Mouse (Mus musculus) testis, adult 2 months (tissue): Measurements from ENCODE around the gene Klhdc8b. TPM values are rescaled to one million over a fixed set of nuclear protein-coding genes. Genes with fewer than 3 reads are reported as not detected.

Experiments
- H3K27ac ChIP-seq: fragments of 200-500 bp; 2 replicates; pipeline ENCODE4 v1.5.1; 2012; ENCODE audit warnings: low read depth, low read length; ENCODE audit not compliant: control insufficient read depth, insufficient read depth
- H3K27me3 ChIP-seq: fragments of 200-500 bp; 2 replicates; pipeline ENCODE4 v1.6.1; 2012; ENCODE audit warnings: mild to moderate bottlenecking, low read length, moderate library complexity; ENCODE audit not compliant: control insufficient read depth, insufficient read depth
- H3K36me3 ChIP-seq: fragments of 200-500 bp; 2 replicates; pipeline ENCODE4 v1.6.1; 2012; ENCODE audit warnings: mild to moderate bottlenecking, low read length; ENCODE audit not compliant: control insufficient read depth, insufficient read depth
- H3K4me1 ChIP-seq: fragments of 200-500 bp; 2 replicates; pipeline ENCODE4 v1.6.1; 2012; ENCODE audit warnings: low read length; ENCODE audit not compliant: control insufficient read depth, insufficient read depth
- H3K4me3 ChIP-seq: fragments of 200-500 bp; 2 replicates; pipeline ENCODE4 v1.5.1; 2012; ENCODE audit warnings: low read depth, mild to moderate bottlenecking, low read length, moderate library complexity, mixed read lengths; ENCODE audit not compliant: control insufficient read depth
- CTCF ChIP-seq: fragments of 200-500 bp; IDR thresholded peaks from 2 replicates; pipeline ENCODE4 v1.5.1; 2012; ENCODE audit warnings: low read depth, mild to moderate bottlenecking, inconsistent platforms, low read length, moderate library complexity; ENCODE audit not compliant: control insufficient read depth, insufficient read depth, insufficient replicate concordance
- POLR2A ChIP-seq: fragments of 200-500 bp; IDR thresholded peaks from 2 replicates; pipeline ENCODE4 v1.6.1; 2012; ENCODE audit warnings: low read depth, mild to moderate bottlenecking, inconsistent platforms, low read length, moderate library complexity; ENCODE audit not compliant: control insufficient read depth
- polyA plus RNA-seq: library from polyadenylated mRNA; depleted of rRNA; stranded (reverse); fragments of >200 nt; gene quantifications from 2 replicates; pipeline ENCODE4 v1.2.3, GENCODE M21; 2012; rRNA removed

Gene Klhdc8b
- polyA plus RNA-seq, 1 experiment: 18.7 TPM

- H3K27ac ChIP-seq: peak overlapping the region; percentile 89
- TF ChIP-seq CTCF: no peak
- TF ChIP-seq POLR2A: peak; percentile 23; the same call in 1 of the 2 replicates
- H3K4me1 ChIP-seq: peaks cover 4% of the 10 kb centered on the region
- H3K27me3 ChIP-seq: no peaks in the 10 kb centered on the region
- H3K4me3 ChIP-seq: peak overlapping the region; percentile 53
- H3K36me3 ChIP-seq: peaks cover 8% of the 10 kb centered on the region
These were observed 60.0 kb downstream of the Klhdc8b start for GRCm38 (mm10) chr9:108401186-108401960.

- peaks cover 3% of the 10 kb centered on the region for H3K4me1 ChIP-seq
- peaks cover 12% of the 10 kb centered on the region for H3K36me3 ChIP-seq
- H3K27ac ChIP-seq: no peak overlapping the region
- H3K27me3 ChIP-seq: no peaks in the 10 kb centered on the region
- TF ChIP-seq POLR2A (no peak), CTCF (no peak)
- H3K4me3 ChIP-seq: no peak overlapping the region
These were observed 63.1 kb downstream of the Klhdc8b start for GRCm38 (mm10) chr9:108398324-108398723.

Other genes with a start within 250 kb of the Klhdc8b start
- 14.0 and 17.2 TPM in 2 replicates for gene Dag1, start 197.6 kb downstream of the Klhdc8b start, polyA plus RNA-seq
- 23.1 and 24.8 TPM in 2 replicates for gene Nicn1, start 171.2 kb downstream of the Klhdc8b start, polyA plus RNA-seq
- gene Amt, start 164.7 kb downstream of the Klhdc8b start, polyA plus RNA-seq: 4.3 and 7.9 TPM in 2 replicates
- gene Rhoa, start 155.5 kb downstream of the Klhdc8b start, polyA plus RNA-seq: 34.8 and 40.5 TPM in 2 replicates
- gene Tcta, start 155.4 kb downstream of the Klhdc8b start, polyA plus RNA-seq: 40.4 and 42.0 TPM in 2 replicates
- gene Gpx1, start 122.7 kb downstream of the Klhdc8b start, polyA plus RNA-seq: 64.0 and 88.9 TPM in 2 replicates
- 115 and 116 TPM in 2 replicates for gene Usp4, start 113.7 kb downstream of the Klhdc8b start, polyA plus RNA-seq
- gene 1700102P08Rik, start 68.8 kb downstream of the Klhdc8b start, polyA plus RNA-seq: 72.2 and 91.0 TPM in 2 replicates
- 5.3 and 5.8 TPM in 2 replicates for gene Ccdc36, start 33.1 kb downstream of the Klhdc8b start, polyA plus RNA-seq
- gene BC048562, start 25.1 kb downstream of the Klhdc8b start, polyA plus RNA-seq: 91.8 and 100 TPM in 2 replicates
- gene Ccdc71, start 1.1 kb downstream of the Klhdc8b start, polyA plus RNA-seq: 19.4 and 20.6 TPM in 2 replicates
- 23.3 and 24.3 TPM in 2 replicates for gene Lamb2, start 18.2 kb upstream of the Klhdc8b start, polyA plus RNA-seq
- gene Usp19, start 29.0 kb upstream of the Klhdc8b start, polyA plus RNA-seq: 128 and 134 TPM in 2 replicates
- gene Qars, start 46.1 kb upstream of the Klhdc8b start, polyA plus RNA-seq: 159 and 195 TPM in 2 replicates
- 196 and 208 TPM in 2 replicates for gene Qrich1, start 55.2 kb upstream of the Klhdc8b start, polyA plus RNA-seq
- 172 and 183 TPM in 2 replicates for gene Impdh2, start 98.7 kb upstream of the Klhdc8b start, polyA plus RNA-seq
- gene Ndufaf3, start 105.9 kb upstream of the Klhdc8b start, polyA plus RNA-seq: 347 and 402 TPM in 2 replicates
- 184 and 185 TPM in 2 replicates for gene Dalrd3, start 108.3 kb upstream of the Klhdc8b start, polyA plus RNA-seq
- 13.4 and 13.5 TPM in 2 replicates for gene Wdr6, start 117.2 kb upstream of the Klhdc8b start, polyA plus RNA-seq
- 5.4 and 5.5 TPM in 2 replicates for gene P4htm, start 136.1 kb upstream of the Klhdc8b start, polyA plus RNA-seq
- gene Arih2, start 187.8 kb upstream of the Klhdc8b start, polyA plus RNA-seq: 138 and 143 TPM in 2 replicates
- gene Slc25a20, start 200.5 kb upstream of the Klhdc8b start, polyA plus RNA-seq: 19.7 and 20.4 TPM in 2 replicates
- 105 and 112 TPM in 2 replicates for gene Prkar2a, start 227.7 kb upstream of the Klhdc8b start, polyA plus RNA-seq